Mouse (Mus musculus): ENCODE data around the gene Fgf6.
A peak's percentile ranks its signal among the peaks of the same experiment; 100 is the strongest.

Gene Fgf6

DNA sequence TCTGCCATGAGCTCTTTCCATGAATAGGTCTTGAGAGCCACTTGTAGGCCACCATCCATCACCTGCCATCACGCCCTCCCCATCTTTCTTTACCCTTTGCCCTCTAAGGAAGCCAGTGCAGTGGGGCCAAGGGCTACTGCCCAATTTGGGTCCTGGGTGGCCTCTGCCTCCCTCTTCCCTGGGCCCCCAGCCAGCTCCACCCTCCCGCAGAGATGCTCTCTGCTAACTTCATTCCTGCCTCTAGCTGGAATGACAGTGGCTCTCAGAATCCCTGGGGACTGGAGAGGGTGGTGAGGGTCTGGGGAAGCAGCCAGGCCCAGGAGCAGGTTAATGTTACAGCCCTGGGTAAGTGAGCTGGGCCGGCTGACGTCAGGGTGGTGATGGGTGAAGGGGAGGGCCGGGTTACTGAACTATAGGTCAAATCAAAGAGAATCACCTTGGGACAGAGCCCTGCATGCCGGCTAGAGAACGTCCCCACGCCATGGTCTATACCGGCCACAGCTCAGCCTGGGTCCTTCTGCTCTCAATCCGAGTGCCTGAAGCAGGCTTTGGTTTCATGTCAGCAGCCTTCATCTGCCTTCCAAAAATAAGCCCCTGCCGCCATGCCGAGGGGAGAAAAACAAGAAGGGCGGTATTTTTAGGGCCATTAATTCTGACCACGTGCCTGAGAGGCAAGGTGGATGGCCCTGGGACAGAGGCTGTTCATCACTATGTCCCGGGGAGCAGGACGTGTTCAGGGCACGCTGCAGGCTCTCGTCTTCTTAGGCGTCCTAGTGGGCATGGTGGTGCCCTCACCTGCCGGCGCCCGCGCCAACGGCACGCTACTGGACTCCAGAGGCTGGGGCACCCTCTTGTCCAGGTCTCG is at the start of gene Fgf6:
TSS of gene Fgf6 (plus strand) at position 681 of the 865 bp plus-strand sequence.
- no peak for DNase-seq

DNA sequence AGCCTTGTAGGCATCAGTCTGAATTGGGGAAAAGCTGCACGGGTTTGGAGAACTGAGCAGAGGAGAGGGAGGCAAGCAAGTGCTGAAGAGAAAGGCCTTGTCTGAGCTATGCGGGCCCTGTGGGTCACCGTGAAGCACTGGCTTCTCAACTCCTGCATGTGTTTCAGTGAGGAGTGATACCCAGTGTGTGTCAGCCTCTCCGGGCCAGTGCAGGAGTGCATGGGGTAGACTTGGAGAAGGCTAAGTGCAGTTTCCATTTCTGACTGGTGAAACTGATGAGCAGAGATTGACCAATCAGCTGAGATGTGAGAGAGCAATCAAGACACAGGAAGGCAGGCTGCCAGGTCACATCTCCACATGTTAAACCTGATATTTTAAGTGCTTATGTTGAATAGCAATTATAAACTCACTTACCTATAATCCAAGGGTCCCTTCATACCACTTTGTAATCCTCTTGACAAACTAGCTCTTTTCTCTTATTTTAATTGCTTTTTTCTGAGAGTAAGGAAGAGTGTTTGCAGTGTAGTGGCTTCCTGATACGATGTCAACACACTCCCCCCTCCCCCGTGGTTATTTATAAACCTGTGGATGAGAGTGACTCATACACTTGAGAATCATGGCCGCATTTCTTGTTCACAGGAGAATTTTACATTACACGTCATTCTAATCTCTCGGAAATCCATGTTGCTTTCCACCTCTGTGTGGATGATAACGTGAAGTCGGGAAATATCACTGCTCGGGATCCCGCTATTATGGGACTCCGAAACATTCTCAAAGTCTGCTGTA is 49.0 kb upstream of the Fgf6 start:
- no peak for DNase-seq

DNA sequence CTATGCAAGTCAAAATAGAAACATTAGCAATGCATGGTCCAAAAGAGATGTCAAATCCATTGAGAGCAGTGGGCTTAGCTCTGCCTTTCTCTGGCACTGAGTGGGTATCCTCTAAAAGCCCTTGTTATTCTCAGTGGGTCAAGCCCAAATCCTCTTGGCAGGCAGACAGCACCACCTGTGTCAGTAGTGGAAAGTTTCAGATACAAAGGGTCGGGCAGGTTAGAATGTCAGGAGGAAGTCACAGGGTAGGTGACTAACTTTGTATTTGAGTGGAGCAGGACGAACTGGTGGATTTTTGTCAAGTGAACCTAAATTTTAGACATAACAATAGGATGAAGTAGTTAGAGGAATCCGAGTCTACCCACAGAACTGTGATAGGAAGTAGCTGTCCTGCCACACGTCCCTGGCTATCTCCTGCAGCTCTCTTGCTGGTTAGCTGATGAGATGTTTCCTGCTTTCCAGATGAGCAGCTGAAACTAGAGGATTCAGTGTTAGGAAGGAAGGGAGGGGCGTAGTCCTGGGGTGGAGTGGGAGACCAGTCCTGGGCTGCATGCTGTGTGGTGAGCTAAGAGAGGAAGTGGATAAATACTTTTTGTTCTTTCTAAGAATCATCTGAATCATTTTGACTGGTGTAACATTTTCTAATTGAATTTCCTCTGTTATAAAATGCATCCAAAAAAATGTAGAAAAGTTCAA is 33.7 kb upstream of the Fgf6 start:
- no peak for DNase-seq

DNA sequence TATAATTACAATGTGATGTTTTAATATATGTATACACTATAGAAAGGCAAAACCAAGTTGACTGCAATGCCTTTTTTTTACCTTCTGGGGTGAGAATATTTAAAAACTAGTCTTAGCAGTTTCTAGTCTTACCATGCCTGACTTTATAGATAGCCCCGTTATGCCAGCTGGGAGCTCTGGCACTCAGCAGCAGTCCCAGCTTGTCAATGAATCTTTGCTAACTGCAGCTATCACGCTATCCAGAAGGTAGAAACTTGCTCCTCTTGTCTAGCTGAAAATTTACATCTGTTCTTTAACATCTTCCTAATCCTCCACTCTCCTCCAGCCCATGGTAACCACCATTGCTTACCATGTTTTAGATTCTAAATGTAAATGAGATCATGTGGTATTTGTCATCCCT is 21.7 kb upstream of the Fgf6 start:
- DNase-seq = no peak

- no peak for DNase-seq
Measured at GRCm38 (mm10) chr6:126995494-126995893, 19.9 kb upstream of the Fgf6 start.

DNA sequence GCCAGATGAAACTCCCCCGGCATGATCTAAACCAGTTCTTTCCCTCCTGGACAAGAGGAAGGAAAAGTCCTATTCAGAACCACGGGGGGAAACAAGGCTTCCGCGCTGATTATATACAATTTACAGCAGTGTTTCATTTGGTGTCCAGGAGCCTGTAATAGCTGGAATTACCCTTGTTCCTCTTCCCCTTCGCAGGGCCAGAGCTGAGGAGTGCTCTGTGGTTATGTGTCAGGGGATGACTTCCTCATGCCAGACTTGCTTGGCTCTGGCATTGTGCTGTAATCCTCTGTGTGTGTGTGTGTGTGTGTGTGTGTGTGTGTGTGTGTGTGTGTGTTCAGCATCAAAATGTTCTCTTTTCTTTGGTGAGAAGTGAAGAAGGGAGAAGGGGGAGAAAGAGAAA is 19.0 kb upstream of the Fgf6 start:
- no peak for DNase-seq

GRCm38 (mm10) chr6:127005646-127006045 is 9.7 kb upstream of the Fgf6 start:
- DNase-seq = no peak

GRCm38 (mm10) chr6:127006551-127006950 is 8.8 kb upstream of the Fgf6 start:
- DNase-seq = no peak

DNA sequence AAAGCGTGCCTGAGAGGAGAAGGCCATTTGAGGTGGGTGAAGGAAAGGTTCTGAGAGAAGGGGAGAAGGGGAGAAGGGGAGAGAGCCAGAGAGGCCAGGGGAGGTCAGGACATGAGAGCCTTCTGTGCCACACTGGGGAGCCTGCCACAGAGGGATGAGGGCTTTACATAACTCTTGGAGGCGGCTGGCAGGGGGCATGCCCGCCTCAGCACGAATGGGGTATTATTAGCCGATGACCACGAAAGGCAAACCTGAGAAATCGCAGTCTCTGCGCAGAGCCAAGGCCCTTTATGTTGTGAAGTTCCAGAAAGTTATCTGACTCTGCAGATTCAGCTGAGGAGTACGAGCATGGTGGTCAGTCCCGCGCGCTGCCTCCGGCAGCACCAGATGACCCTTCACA is 5.4 kb upstream of the Fgf6 start:
- no peak for DNase-seq

GRCm38 (mm10) chr6:127011947-127012535 is 3.3 kb upstream of the Fgf6 start:
- DNase-seq = no peak

DNA sequence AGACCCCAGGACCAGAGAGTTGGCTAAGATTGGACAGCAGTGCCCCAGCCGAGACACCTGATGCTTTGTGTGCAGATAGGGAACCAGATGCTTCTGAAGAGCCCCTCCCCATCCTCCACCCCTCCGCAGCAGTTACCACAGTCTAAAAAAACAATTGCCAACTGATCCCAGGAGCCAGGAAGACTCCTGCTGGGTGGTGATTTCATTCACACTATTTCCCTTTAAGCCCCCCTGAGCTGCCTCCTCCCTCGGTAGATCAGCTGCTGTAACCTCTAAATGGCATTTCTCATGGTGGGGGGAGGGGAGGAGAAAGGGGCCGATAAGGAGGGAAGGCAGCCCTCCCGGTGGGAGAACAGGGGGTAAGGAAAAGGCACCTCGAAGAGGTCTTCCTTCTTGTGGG is 3.9 kb downstream of the Fgf6 start:
- no peak for DNase-seq

- DNase-seq = no peak
Measured at GRCm38 (mm10) chr6:127020431-127020830, 5.0 kb downstream of the Fgf6 start.

- DNase-seq = no peak
Measured at GRCm38 (mm10) chr6:127024836-127025235, 9.4 kb downstream of the Fgf6 start.

DNA sequence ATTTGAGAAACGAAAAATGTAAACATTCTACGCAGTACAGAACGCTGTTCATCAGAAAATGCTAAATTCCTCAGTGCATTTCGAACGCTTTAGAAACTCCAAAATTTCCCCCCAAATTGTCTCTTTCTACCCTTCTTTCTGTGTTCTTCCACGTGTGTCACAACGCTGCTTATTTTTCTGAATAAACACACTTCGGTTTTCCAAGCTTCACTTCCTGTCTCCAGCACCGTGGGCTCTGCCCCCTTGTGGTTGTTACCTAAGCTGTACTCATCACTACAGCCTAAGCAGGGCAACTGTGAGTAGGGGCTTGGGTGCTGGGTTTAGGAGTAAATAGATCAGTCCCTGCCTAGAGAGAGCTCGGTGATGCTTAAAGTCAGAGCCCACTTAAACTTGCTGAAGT is 19.4 kb downstream of the Fgf6 start:
- DNase-seq = peak; percentile 30

DNA sequence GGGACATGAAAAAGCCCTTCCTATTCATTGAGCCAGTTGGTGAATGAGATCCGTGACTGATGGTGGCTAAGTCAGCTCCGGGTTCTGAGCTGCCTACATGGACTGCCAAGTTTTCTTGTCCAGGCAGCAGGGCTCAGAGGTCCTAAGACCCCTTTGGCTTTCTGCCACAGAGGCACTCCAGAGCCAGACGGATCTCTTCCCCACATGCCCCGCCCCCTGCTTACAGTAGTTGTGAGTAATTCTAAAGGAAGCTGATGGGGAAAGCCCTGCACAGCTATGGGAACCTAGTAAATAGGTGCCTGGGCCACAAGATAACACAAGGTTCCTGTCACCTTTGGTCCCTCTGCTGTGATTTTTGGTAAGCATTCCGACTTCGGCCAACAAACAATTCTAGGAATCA is 29.5 kb downstream of the Fgf6 start:
- no peak for DNase-seq

DNA sequence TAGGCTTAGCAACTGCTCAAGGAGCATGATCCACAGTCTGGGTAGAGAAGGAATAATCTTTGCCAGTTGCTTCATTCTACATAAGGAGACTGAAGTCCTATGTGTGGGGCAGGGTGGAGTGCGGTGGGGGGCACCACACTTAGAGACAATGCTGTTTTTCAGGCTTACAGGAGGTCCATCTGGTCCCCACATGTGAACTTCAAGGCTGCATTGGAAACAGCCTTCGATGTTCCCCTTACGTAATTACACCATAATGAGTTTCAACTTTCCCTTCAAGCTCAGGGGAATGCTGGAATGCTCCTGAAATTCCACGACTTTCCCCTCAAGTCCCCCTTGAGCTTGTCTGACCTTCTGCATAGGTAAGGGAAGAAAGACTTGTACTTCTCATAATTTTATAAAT is 35.5 kb downstream of the Fgf6 start:
- no peak for DNase-seq

DNA sequence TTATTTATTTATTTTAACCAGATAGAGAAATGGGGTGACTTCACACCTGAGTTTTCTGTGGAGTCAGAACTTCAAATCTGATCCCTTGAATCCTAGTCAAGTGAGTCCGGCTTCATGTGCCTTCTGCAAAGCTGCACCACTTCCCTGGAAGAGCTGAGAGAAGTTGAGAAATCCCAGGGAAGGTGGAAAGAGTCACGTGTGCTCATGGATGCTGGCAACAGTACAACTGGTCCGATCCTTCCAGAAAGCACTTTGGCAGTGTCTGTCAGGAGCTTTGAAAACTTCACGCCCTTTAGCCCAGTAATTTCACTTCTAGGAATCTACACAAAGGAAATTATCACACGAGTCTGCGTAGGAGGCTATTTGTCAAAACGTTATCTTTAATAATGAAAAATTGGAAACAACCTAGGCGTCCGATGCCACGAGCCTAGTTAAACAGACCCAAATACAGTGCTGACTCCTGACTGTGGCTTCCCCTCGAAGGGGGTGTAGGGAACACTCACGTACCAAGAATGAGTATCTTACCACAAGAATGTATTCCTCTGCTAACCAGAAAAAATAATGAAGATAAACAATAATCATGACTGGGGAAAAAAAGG is 41.7 kb downstream of the Fgf6 start:
- DNase-seq = no peak

DNA sequence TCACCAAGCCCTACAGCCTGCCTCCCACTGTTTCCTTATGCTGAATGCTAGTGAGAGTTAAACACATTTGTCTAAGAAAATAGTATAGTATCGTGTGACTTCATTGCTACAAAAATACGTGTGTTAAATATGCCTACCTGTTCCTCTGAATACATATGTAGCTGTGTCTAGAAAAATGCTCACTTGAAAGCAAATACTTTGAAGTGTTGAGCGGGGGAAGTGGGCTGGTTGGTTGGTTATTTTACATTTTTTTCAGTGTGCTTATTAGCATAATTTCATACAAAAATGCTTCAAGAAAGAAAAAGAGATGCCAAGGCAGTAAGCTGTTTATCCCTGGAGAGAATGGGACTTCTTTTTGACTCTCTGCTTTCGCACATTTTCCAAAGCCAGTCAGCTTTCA is 44.6 kb downstream of the Fgf6 start:
- no peak for DNase-seq

- no peak for DNase-seq
Measured at GRCm38 (mm10) chr6:127063915-127064314, 48.5 kb downstream of the Fgf6 start.

DNA sequence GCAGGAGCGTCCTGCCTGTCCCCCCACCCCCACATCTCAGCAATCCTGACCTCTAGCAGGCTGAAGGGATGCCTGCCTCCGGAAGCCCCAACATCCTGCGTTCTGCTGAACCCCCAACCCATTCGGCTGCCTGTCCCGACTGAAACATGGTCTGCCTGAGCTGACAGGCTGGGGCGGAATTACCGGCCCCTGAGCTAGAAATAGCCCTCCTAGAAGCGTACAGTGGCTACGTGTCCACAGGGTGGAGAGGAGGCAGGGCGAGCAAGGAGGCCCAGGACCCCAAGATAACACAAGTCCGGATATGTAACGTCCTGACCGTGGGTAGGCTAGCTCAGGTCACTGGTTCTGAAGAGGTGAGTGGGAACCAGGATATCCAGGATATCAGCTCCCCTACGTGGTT is 49.4 kb downstream of the Fgf6 start:
- no peak for DNase-seq

DNA sequence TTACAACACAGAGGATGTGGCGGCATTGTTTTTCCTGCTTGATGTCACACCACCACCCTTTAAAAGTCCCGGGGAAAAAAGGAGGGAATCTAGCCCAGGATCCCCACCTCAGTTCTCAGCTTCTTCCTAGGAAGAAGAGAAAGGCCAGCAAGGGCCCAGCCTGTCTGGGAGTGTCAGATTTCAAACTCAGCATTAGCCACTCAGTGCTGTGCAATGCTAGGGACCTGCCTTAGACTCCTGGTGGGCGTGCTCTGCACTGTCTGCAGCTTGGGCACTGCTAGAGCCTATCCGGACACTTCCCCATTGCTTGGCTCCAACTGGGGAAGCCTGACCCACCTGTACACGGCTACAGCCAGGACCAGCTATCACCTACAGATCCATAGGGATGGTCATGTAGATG is 57.4 kb downstream of the Fgf6 start, which contains the start of gene Fgf23:
TSS of gene Fgf23 (plus strand) at position 86 of the 400 bp plus-strand sequence.
- no peak for DNase-seq
